Mouse (Mus musculus) midbrain, embryonic 14.5 days (tissue): Measurements from ENCODE around the gene Gm21060. TPM values are rescaled to one million over a fixed set of nuclear protein-coding genes. Genes with fewer than 3 reads are reported as not detected.
"Not testable (repeated sequence)": the region's sequence is repeated elsewhere in the genome, so short reads cannot be mapped to it uniquely, and the experiment has no call there.

ENCODE experiments used
- ATAC-seq: fragments of 200-750 bp; cut with Nextera tagmentation; 2 replicates; pipeline ENCODE4 v1.8.0; 2017; ENCODE audit warnings: moderate number of reproducible peaks, moderate library complexity; ENCODE audit not compliant: low FRiP score, low TSS enrichment
- DNase-seq: peaks from one replicate; pipeline ENCODE4 v3.0.0-alpha.2; 2015
- H3K27ac ChIP-seq: fragments of 300-500 bp; sonication (generic); replicated peaks from 2 replicates; pipeline ENCODE4 v1.5.1; 2014; ENCODE audit warnings: mild to moderate bottlenecking, low read depth, low read length, moderate library complexity
- H3K27me3 ChIP-seq: fragments of 300-500 bp; sonication (generic); 2 replicates; pipeline ENCODE4 v1.6.1; 2014; ENCODE audit warnings: low read length, control low read depth, mixed read lengths; ENCODE audit not compliant: control insufficient read depth, insufficient read depth
- H3K36me3 ChIP-seq: fragments of 300-500 bp; sonication (generic); 2 replicates; pipeline ENCODE4 v1.6.1; 2014; ENCODE audit warnings: low read length, control low read depth; ENCODE audit not compliant: control insufficient read depth, insufficient read depth
- H3K4me1 ChIP-seq: fragments of 300-500 bp; sonication (generic); 2 replicates; pipeline ENCODE4 v1.6.1; 2014; ENCODE audit warnings: mild to moderate bottlenecking, antibody characterized with exemption, low read length, control low read depth; ENCODE audit not compliant: control insufficient read depth, insufficient read depth
- H3K4me2 ChIP-seq: fragments of 300-500 bp; sonication (generic); 2 replicates; pipeline ENCODE4 v1.6.1; 2014; ENCODE audit warnings: mild to moderate bottlenecking, low read length, moderate library complexity
- H3K4me3 ChIP-seq: fragments of 300-500 bp; sonication (generic); replicated peaks from 2 replicates; pipeline ENCODE4 v1.5.1; 2014; ENCODE audit warnings: low read depth, low read length
- H3K9ac ChIP-seq: fragments of 300-500 bp; sonication (generic); replicated peaks from 2 replicates; pipeline ENCODE4 v1.6.1; 2014; ENCODE audit warnings: mild to moderate bottlenecking, low read length, moderate library complexity
- H3K9me3 ChIP-seq: fragments of 300-500 bp; sonication (generic); 2 replicates; pipeline ENCODE4 v1.6.1; 2016; ENCODE audit warnings: low read length, control low read depth, mixed read lengths; ENCODE audit not compliant: control insufficient read depth
- WGBS: fragments of 180-500 bp; shearing (Covaris S2); extraction: QIAGEN DNeasy Blood & Tissue Kit; methylation state at CpG from one replicate; pipeline ENCODE4 v1.1.7; 2014; 5-methylcytosine and 5-hydroxymethylcytosine counted together
- polyA plus RNA-seq: library from polyadenylated mRNA; unstranded; fragments of >200 nt; fragmentation: Nextera tagmentation; extraction: Ambion mirVana; gene quantifications from 2 replicates; pipeline ENCODE4 v1.2.1, GENCODE M21; 2014

Gene Gm21060
- polyA plus RNA-seq, 1 experiment from 2014 or later, result not detected

DNA sequence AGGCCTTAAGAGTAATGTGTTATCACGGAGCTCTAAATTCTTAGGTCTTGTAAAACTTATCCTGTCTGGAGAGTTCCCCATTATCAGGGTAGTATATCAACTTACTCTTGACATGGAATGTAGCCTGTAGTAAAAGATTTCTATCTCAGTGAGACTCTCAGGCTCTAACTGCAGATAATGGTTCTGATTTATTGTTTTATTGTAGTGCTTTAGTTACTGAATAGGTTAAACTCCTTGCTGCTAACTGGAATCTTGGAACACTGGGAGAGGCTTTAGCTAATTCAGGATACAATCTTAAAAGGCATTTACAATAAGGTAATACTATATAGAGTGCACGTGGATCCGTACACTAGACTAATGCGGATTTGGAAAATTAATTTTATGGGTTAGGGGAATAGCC lies 49.5 kb downstream of the Gm21060 start:
- not testable (repeated sequence) for DNase-seq, H3K9ac ChIP-seq, H3K27ac ChIP-seq, H3K36me3 ChIP-seq, H3K4me1 ChIP-seq, ATAC-seq, H3K4me2 ChIP-seq, H3K9me3 ChIP-seq, H3K27me3 ChIP-seq, H3K4me3 ChIP-seq
- 96% methylated on average over 4 of the region's 4 CpGs for WGBS

Other genes with a start within 250 kb of the Gm21060 start
- gene Zfp950, start 156.2 kb downstream of the Gm21060 start, polyA plus RNA-seq, result 42.6 and 48.6 TPM in 2 replicates
- gene Gm7102, start 120.8 kb downstream of the Gm21060 start, polyA plus RNA-seq, result 0.15 TPM in 1 of 2 replicates, not detected in the other
- gene Gm6020, start 113.2 kb downstream of the Gm21060 start, polyA plus RNA-seq, result not detected in 2 replicates
- 35.8 and 37.9 TPM in 2 replicates for gene Csf2ra, start 68.6 kb downstream of the Gm21060 start, polyA plus RNA-seq